Mouse (Mus musculus) thymus, adult 2 months (tissue): ENCODE results near the gene Prdm10.

ENCODE experiments used
- CTCF ChIP-seq: fragments of 200-500 bp; IDR thresholded peaks from 2 replicates; pipeline ENCODE4 v1.5.1; 2012; ENCODE audit warnings: mild to moderate bottlenecking, control low read depth, low read length, moderate library complexity, borderline replicate concordance; ENCODE audit not compliant: control insufficient read depth, poor library complexity, insufficient read depth; ENCODE audit errors: extremely low read depth
- POLR2A ChIP-seq: fragments of 200-500 bp; IDR thresholded peaks from 2 replicates; pipeline ENCODE4 v1.6.1; 2012; ENCODE audit warnings: mild to moderate bottlenecking, low read length, control low read depth, moderate library complexity; ENCODE audit not compliant: control insufficient read depth, poor library complexity, insufficient read depth; ENCODE audit errors: extremely low read depth

DNA sequence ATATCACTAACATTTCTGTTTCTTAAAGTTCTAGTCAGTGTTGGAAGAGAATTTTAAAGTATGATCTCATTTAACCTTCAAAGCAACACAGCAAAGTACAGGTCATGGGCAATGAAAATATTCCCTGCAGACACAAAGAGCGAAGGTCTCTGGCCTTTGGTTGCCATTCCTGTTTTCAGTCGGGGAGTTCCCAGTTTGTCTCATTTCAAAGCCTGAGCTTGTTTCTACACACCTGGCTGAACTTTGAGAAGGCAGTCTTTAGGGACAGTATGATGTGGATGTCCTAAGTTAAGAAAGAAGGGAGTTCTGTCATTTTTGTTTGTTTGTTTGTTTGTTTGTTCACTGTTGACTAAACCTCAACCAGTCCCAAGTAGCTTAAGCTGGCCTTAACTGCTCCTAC, 1.0 kb upstream of the Prdm10 start:
- TF ChIP-seq POLR2A (no peak), CTCF (no peak)
